Mouse (Mus musculus) embryonic fibroblast, embryonic 13.5 days (primary cell): Measurements from ENCODE around the gene Mrps2.

Experiments used
- CTCF ChIP-seq: IDR thresholded peaks from 2 replicates; pipeline ENCODE4 v1.5.1; 2011; ENCODE audit warnings: mild to moderate bottlenecking, control low read depth, low read length, moderate library complexity, borderline replicate concordance; ENCODE audit not compliant: insufficient read depth
- POLR2A ChIP-seq: IDR thresholded peaks from 2 replicates; pipeline ENCODE4 v1.6.1; 2011; ENCODE audit warnings: low read depth, mild to moderate bottlenecking, control low read depth, low read length, moderate library complexity

- TF ChIP-seq CTCF, result no peak
- TF ChIP-seq POLR2A, result no peak
Measured at GRCm38 (mm10) chr2:28479208-28480204, 11.6 kb downstream of the Mrps2 start.
